Mouse (Mus musculus): ENCODE results near the gene Ints14. TPM values are rescaled to one million over a fixed set of nuclear protein-coding genes. Genes with fewer than 3 reads are reported as not detected.

Ints14 gene
- total RNA-seq, 2 experiments from 2014 or later = 8.8 to 10.5 TPM

Other genes starting within 250 kb of the Ints14 start
- 127 and 143 TPM in 2 replicates for gene Rab11a, start 223.1 kb upstream of the Ints14 start, total RNA-seq (2015; ENCODE audit: low replicate concordance)
- gene Rab11a, start 223.1 kb upstream of the Ints14 start, total RNA-seq (2017; ENCODE audit: low replicate concordance) = 68.2 and 92.5 TPM in 2 replicates
- gene Dennd4a, start 149.6 kb upstream of the Ints14 start, total RNA-seq (2015; ENCODE audit: low replicate concordance) = 516 and 530 TPM in 2 replicates
- gene Dennd4a, start 149.6 kb upstream of the Ints14 start, total RNA-seq (2017; ENCODE audit: low replicate concordance) = 444 and 512 TPM in 2 replicates
- gene Slc24a1, start 9.3 kb upstream of the Ints14 start, total RNA-seq (2015; ENCODE audit: low replicate concordance) = not detected in 2 replicates
- gene Slc24a1, start 9.3 kb upstream of the Ints14 start, total RNA-seq (2017; ENCODE audit: low replicate concordance) = 0.51 TPM in 1 of 2 replicates, not detected in the other
- 11.5 and 15.9 TPM in 2 replicates for gene Hacd3, start 60.8 kb downstream of the Ints14 start, total RNA-seq (2015; ENCODE audit: low replicate concordance)
- gene Hacd3, start 60.8 kb downstream of the Ints14 start, total RNA-seq (2017; ENCODE audit: low replicate concordance) = 18.2 and 20.8 TPM in 2 replicates
- gene Dpp8, start 71.5 kb downstream of the Ints14 start, total RNA-seq (2015; ENCODE audit: low replicate concordance) = 70.3 and 82.6 TPM in 2 replicates
- 110 and 113 TPM in 2 replicates for gene Dpp8, start 71.5 kb downstream of the Ints14 start, total RNA-seq (2017; ENCODE audit: low replicate concordance)
- not detected in 2 replicates for gene Igdcc4, start 140.6 kb downstream of the Ints14 start, total RNA-seq (2015; ENCODE audit: low replicate concordance)
- gene Igdcc4, start 140.6 kb downstream of the Ints14 start, total RNA-seq (2017; ENCODE audit: low replicate concordance) = not detected in 2 replicates
- gene Igdcc3, start 180.3 kb downstream of the Ints14 start, total RNA-seq (2015; ENCODE audit: low replicate concordance) = not detected in 2 replicates
- not detected in 2 replicates for gene Igdcc3, start 180.3 kb downstream of the Ints14 start, total RNA-seq (2017; ENCODE audit: low replicate concordance)
- gene Parp16, start 234.4 kb downstream of the Ints14 start, total RNA-seq (2015; ENCODE audit: low replicate concordance) = 17.7 and 28.5 TPM in 2 replicates
- gene Parp16, start 234.4 kb downstream of the Ints14 start, total RNA-seq (2017; ENCODE audit: low replicate concordance) = 13.7 and 15.2 TPM in 2 replicates